In genomic region chr12:112843803-112844202, GRCm38 (mm10) we compare ENCODE assay signal across 8 mouse cellular contexts. TPM values are rescaled to one million over a fixed set of nuclear protein-coding genes. Genes with fewer than 3 reads are reported as not detected.
DNase-seq lines count a peak whose midpoint lies in the region; ATAC-seq and TF ChIP-seq lines count a peak whose summit lies in the region.

No protein-coding gene starts in this region.

- no peak overlapping the region for H3K4me2 ChIP-seq in forebrain, embryonic 12.5 days

- in situ Hi-C loops in ES-E14 (cut with MboI; ENCODE audit: low sequenced_read_pairs in 2 of 2, unreplicated experiment in 2 of 2), result loop anchor here in 1 of 2 experiments (10.0 kb wide), 1 partner anchor 99 kb away; no protein-coding TSS in a partner anchor

- H3K4me1 ChIP-seq in ES-E14 (ENCODE audit: control insufficient read depth in 2 of 2, insufficient read depth in 2 of 2, low read length in 2 of 2, poor library complexity in 1 of 2), result peaks cover 0 to 4% of the 10 kb centered on the region in 2 experiments; a peak in 2 of 4 replicates
- H3K4me1 ChIP-seq in forebrain, embryonic 12.5 days, result no peaks in the 10 kb centered on the region
- no peaks in the 10 kb centered on the region for H3K4me1 ChIP-seq in lung, adult 2 months (ENCODE audit: control insufficient read depth, insufficient read depth, low read length)

- DNase-seq in ES-E14 (ENCODE audit: low read depth, low spot score), result peak; percentile 69
- DNase-seq in brain, embryonic 18.5 days (ENCODE audit: low read depth, low spot score), result peak; percentile 26
- peak; percentile 90 to 94 for DNase-seq in heart, postnatal 10 days
- peak; percentile 89 for DNase-seq in layer of hippocampus, adult 11-12 months (ENCODE audit: low spot score)
- peak; percentile 87 for DNase-seq in lung, adult 2 months
- DNase-seq in retina, embryonic 14.5 days (ENCODE audit: low spot score), result peak; percentile 92
- peak; percentile 88 to 90 for DNase-seq in thymus, postnatal 36 days

- intact Hi-C loops in heart, postnatal 10 days (cut with DNase I), result loop anchor here (1.0 kb wide), 3 partner anchors 28 to 98 kb away; no protein-coding TSS in a partner anchor

- no peaks in the 10 kb centered on the region for H3K36me3 ChIP-seq in ES-E14 (ENCODE audit: control insufficient read depth, insufficient read depth, low read length, poor library complexity, severe bottlenecking)
- no peaks in the 10 kb centered on the region for H3K36me3 ChIP-seq in forebrain, embryonic 12.5 days (replicated peaks)

- H3K9me3 ChIP-seq in ES-E14 (ENCODE audit: control insufficient read depth, insufficient read depth, low read depth, low read length), result no peaks in the 10 kb centered on the region
- no peaks in the 10 kb centered on the region for H3K9me3 ChIP-seq in forebrain, embryonic 12.5 days

- H3K9ac ChIP-seq in ES-E14 (ENCODE audit: insufficient read depth, low read depth, low read length, poor library complexity, severe bottlenecking), result no peak overlapping the region
- H3K9ac ChIP-seq in forebrain, embryonic 12.5 days, result no peak overlapping the region

- peak; percentile 67 for ATAC-seq in forebrain, embryonic 12.5 days (ENCODE audit: low FRiP score)

- WGBS in forebrain, embryonic 12.5 days, result 25% methylated on average over 3 of the region's 3 CpGs
- WGBS in lung, adult 2 months, result 16% methylated on average over 3 of the region's 3 CpGs

- peak; percentile 99 for TF ChIP-seq CTCF in lung, adult 2 months (IDR thresholded peaks at IDR 0.05; ENCODE audit: insufficient read depth, low read length)

- no peak overlapping the region for H3K27ac ChIP-seq in ES-E14 (ENCODE audit: insufficient read depth, low read depth, low read length, poor library complexity, severe bottlenecking)
- no peak overlapping the region for H3K27ac ChIP-seq in forebrain, embryonic 12.5 days

- no peak overlapping the region for H3K4me3 ChIP-seq in ES-E14 (ENCODE audit: insufficient read depth in 1 of 2, low read depth in 1 of 2, low read length in 2 of 2, poor library complexity in 1 of 2, severe bottlenecking in 1 of 2)
- no peak overlapping the region for H3K4me3 ChIP-seq in forebrain, embryonic 12.5 days (replicated peaks)
- H3K4me3 ChIP-seq in lung, adult 2 months (replicated peaks; ENCODE audit: extremely low read depth, low read depth, low read length), result no peak overlapping the region

- TF ChIP-seq POLR2A in lung, adult 2 months (IDR thresholded peaks at IDR 0.05; ENCODE audit: borderline replicate concordance, extremely low read depth, low read depth, low read length), result no peak

- H3K27me3 ChIP-seq in forebrain, embryonic 12.5 days, result no peaks in the 10 kb centered on the region

TF ChIP-seq in ES-E14, 5 proteins besides CTCF, POLR2A, EP300 and RAD21:
- TF ChIP-seq ZC3H11A (IDR thresholded peaks at IDR 0.05; ENCODE audit: borderline replicate concordance, low read depth, low read length) (peak; percentile 66; the same call in 1 of the 2 replicates), MAFK (IDR thresholded peaks at IDR 0.05; ENCODE audit: insufficient read depth, low read depth, low read length) (no peak), CHD2 (IDR thresholded peaks at IDR 0.05; ENCODE audit: low read depth, low read length) (no peak)

RNA-seq across cellular contexts. Expression of gene Cdca4, which starts 14.6 kb away (rescaled TPM):
- 74.8 and 78.2 TPM in 2 replicates for total RNA-seq in ES-E14 (2012; rRNA removed)
- polyA plus RNA-seq in forebrain, embryonic 12.5 days (2016; fragmentation: Nextera tagmentation; extraction: Ambion mirVana), result 144 and 149 TPM in 2 replicates
- 10 to 100 TPM; 13.7 to 16.6 TPM for total RNA-seq in heart, postnatal 10 days (2021)
- polyA plus RNA-seq in lung, adult 2 months (2012; rRNA removed), result 17.0 and 21.4 TPM in 2 replicates

RNA-seq across cellular contexts. Expression of gene Gpr132, which starts 24.2 kb away (rescaled TPM):
- 0.36 and 0.48 TPM in 2 replicates for total RNA-seq in ES-E14 (2012; rRNA removed)
- polyA plus RNA-seq in forebrain, embryonic 12.5 days (2016; fragmentation: Nextera tagmentation; extraction: Ambion mirVana), result not detected in 2 replicates
- total RNA-seq in heart, postnatal 10 days (2021), result under 1 TPM; 0.17 to 0.19 TPM
- polyA plus RNA-seq in lung, adult 2 months (2012; rRNA removed), result 9.2 and 12.9 TPM in 2 replicates

RNA-seq across cellular contexts. Expression of gene Clba1, which starts 35.1 kb away (rescaled TPM):
- total RNA-seq in ES-E14 (2012; rRNA removed), result 3.1 and 5.0 TPM in 2 replicates
- 13.7 and 15.6 TPM in 2 replicates for polyA plus RNA-seq in forebrain, embryonic 12.5 days (2016; fragmentation: Nextera tagmentation; extraction: Ambion mirVana)
- total RNA-seq in heart, postnatal 10 days (2021), result 1 to 10 TPM; 2.4 to 3.1 TPM
- 9.4 and 10.0 TPM in 2 replicates for polyA plus RNA-seq in lung, adult 2 months (2012; rRNA removed)

RNA-seq across cellular contexts. Expression of gene Ahnak2, which starts 41.3 kb away (rescaled TPM):
- 22.8 and 25.2 TPM in 2 replicates for total RNA-seq in ES-E14 (2012; rRNA removed)
- 0.05 and 0.19 TPM in 2 replicates for polyA plus RNA-seq in forebrain, embryonic 12.5 days (2016; fragmentation: Nextera tagmentation; extraction: Ambion mirVana)
- total RNA-seq in heart, postnatal 10 days (2021), result 10 to 100 TPM; 13.6 to 17.4 TPM
- 9.3 and 13.3 TPM in 2 replicates for polyA plus RNA-seq in lung, adult 2 months (2012; rRNA removed)

Comparison
In these comparisons a context has a peak if more than half of its experiments do, and no peak if none do; other contexts are left out.
1. DNase-seq: peak in every context shown above with its lines; median percentile 92 in heart, postnatal 10 days; 92 in retina, embryonic 14.5 days; 89 in layer of hippocampus, adult 11-12 months; 89 in thymus, postnatal 36 days; 87 in lung, adult 2 months; 69 in ES-E14; 26 in brain, embryonic 18.5 days.